Mouse (Mus musculus): Measurements from ENCODE around the gene Gm14632. TPM values are rescaled to one million over a fixed set of nuclear protein-coding genes. Genes with fewer than 3 reads are reported as not detected.
"Not testable (repeated sequence)": the region's sequence is repeated elsewhere in the genome, so short reads cannot be mapped to it uniquely, and the experiment has no call there.

Gm14632 gene
- not detected for polyA plus RNA-seq (2017; shearing (Covaris generic))

- not testable (repeated sequence) for ATAC-seq
Measured at GRCm38 (mm10) chrX:30329472-30329871, at the start of gene Gm14632. Gene Gm14632, plus strand, starts transcription at chrX:30329772.
